Mouse (Mus musculus): ENCODE measurements around the gene Phyhipl. TPM values are rescaled to one million over a fixed set of nuclear protein-coding genes. Genes with fewer than 3 reads are reported as not detected.
A peak's percentile ranks its signal among the peaks of the same experiment; 100 is the strongest.

Gene Phyhipl
- 299 and 355 TPM in 2 replicates for polyA plus RNA-seq (2014; fragmentation: Nextera tagmentation; extraction: Ambion mirVana)

DNA sequence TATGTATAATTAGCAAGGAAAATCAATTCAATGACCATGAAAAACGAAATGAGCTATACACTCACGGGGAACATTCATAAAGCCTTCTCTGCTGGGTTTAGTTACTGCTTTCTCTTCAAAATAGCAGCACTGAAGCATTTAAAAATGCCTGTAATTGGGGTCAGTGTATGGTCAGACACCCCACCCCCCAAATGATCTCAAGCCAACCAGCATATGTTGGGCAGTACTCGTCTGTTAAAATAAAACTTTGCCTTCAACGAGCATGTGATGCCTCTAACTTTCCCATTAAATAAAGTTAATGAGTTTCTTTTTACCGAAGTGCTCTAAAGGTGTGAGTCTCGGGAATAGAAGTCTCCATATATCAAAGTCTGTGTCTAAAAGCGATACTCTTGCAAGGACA is at the start of gene Phyhipl:
Gene Phyhipl (minus strand): TSS at position 138 of the 400 bp plus-strand sequence.
- Histone ChIP-seq H3K27ac (ENCODE audit: low read depth, low read length) (no peak within 1 kb of the TSS), H3K27me3 (ENCODE audit: control insufficient read depth, insufficient read depth, low read length) (no peaks in the 10 kb centered on the region), H3K4me2 (ENCODE audit: low read depth, low read length) (no peak within 1 kb of the TSS), H3K9me3 (ENCODE audit: control insufficient read depth, low read length) (no peaks in the 10 kb centered on the region), H3K4me3 (ENCODE audit: low read depth, low read length) (no peak within 1 kb of the TSS), H3K9ac (replicated peaks; ENCODE audit: low read depth, low read length) (no peak within 1 kb of the TSS), H3K36me3 (ENCODE audit: control insufficient read depth, insufficient read depth, low read length) (no peaks in the 10 kb centered on the region), H3K4me1 (ENCODE audit: control insufficient read depth, insufficient read depth, low read length) (peaks cover 15% of the 10 kb centered on the region; the same call in 1 of the 2 replicates)
- 15% methylated on average over 7 of the region's 7 CpGs for WGBS
- no peak for ATAC-seq (ENCODE audit: low read depth)

DNA sequence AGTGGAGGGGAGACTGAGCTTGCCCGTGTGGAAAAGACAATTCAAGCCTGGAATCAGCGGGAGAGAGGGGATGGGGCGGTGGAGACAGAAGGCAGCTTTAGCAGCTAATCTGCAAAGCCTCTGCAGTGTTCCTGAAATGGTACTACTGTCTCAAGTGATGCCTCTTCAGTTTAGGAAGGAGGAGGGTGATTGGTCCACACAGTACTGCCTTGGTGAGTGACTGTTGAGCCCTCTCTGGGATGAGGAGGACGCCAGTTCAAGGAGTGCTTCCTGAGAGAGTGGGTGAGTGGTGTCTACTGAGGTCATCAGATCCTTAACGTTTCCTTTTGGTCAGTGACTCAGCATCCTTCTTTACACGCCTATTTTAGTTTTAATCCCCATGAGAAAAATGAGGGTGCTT is 47.4 kb upstream of the Phyhipl start:
- Histone ChIP-seq H3K4me1 (ENCODE audit: control insufficient read depth, insufficient read depth, low read length) (no peaks in the 10 kb centered on the region), H3K4me2 (ENCODE audit: low read depth, low read length) (no peak overlapping the region), H3K9ac (replicated peaks; ENCODE audit: low read depth, low read length) (no peak overlapping the region), H3K4me3 (ENCODE audit: low read depth, low read length) (no peak overlapping the region), H3K27me3 (ENCODE audit: control insufficient read depth, insufficient read depth, low read length) (no peaks in the 10 kb centered on the region), H3K9me3 (ENCODE audit: control insufficient read depth, low read length) (no peaks in the 10 kb centered on the region), H3K36me3 (ENCODE audit: control insufficient read depth, insufficient read depth, low read length) (no peaks in the 10 kb centered on the region), H3K27ac (ENCODE audit: low read depth, low read length) (no peak overlapping the region)
- no peak for ATAC-seq (ENCODE audit: low read depth)
- 77% methylated on average over 6 of the region's 6 CpGs for WGBS

DNA sequence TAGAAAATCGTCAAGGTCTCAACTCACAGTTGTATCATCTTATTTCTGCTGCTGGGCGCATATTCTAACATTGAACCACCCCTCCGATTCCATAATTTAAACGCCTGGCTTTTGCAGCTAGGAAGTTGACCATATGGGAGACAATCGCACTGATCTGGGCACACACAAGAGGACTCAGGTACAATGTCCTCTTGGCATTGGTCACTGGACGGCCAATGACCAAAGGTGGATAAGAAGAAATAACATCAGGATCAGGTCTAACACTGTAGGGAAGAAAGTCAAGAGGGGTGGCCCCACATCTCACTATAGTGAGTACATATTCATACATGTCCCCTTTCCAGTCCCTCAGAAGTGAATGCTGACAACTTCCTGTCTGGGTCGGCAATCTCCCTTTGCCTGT is 43.8 kb upstream of the Phyhipl start:
- no peaks in the 10 kb centered on the region for H3K27me3 ChIP-seq (ENCODE audit: control insufficient read depth, insufficient read depth, low read length)
- H3K27ac ChIP-seq (ENCODE audit: low read depth, low read length): no peak overlapping the region
- H3K4me1 ChIP-seq (ENCODE audit: control insufficient read depth, insufficient read depth, low read length): no peaks in the 10 kb centered on the region
- no peaks in the 10 kb centered on the region for H3K9me3 ChIP-seq (ENCODE audit: control insufficient read depth, low read length)
- ATAC-seq (ENCODE audit: low read depth): no peak
- no peaks in the 10 kb centered on the region for H3K36me3 ChIP-seq (ENCODE audit: control insufficient read depth, insufficient read depth, low read length)
- no peak overlapping the region for H3K9ac ChIP-seq (replicated peaks; ENCODE audit: low read depth, low read length)
- no peak overlapping the region for H3K4me2 ChIP-seq (ENCODE audit: low read depth, low read length)
- WGBS: 94% methylated on average over 7 of the region's 7 CpGs
- no peak overlapping the region for H3K4me3 ChIP-seq (ENCODE audit: low read depth, low read length)

DNA sequence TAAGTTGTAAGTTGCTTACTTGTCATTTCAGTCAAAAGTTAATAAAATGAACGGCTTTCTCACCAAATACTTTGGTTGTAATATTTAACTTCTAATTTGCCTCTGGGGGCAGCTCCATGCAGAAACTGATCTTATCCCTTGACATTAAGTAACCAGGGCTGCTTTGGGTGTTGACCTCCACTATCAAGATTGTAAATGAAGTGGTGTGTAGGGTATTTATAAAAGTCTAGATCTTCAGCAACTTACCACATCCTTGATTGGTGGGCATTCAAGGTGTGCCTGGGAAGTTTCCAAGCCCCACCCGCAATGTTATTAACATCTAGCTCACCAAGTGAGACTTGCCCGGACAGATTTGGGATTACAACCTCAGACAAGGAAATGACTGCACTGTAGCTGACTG is 42.2 kb upstream of the Phyhipl start:
- no peak for ATAC-seq (ENCODE audit: low read depth)
- Histone ChIP-seq H3K36me3 (ENCODE audit: control insufficient read depth, insufficient read depth, low read length) (no peaks in the 10 kb centered on the region), H3K4me1 (ENCODE audit: control insufficient read depth, insufficient read depth, low read length) (no peaks in the 10 kb centered on the region), H3K4me3 (ENCODE audit: low read depth, low read length) (no peak overlapping the region), H3K9me3 (ENCODE audit: control insufficient read depth, low read length) (no peaks in the 10 kb centered on the region), H3K27ac (ENCODE audit: low read depth, low read length) (no peak overlapping the region), H3K27me3 (ENCODE audit: control insufficient read depth, insufficient read depth, low read length) (no peaks in the 10 kb centered on the region), H3K4me2 (ENCODE audit: low read depth, low read length) (no peak overlapping the region), H3K9ac (replicated peaks; ENCODE audit: low read depth, low read length) (no peak overlapping the region)
- WGBS: 95% methylated on average over 3 of the region's 3 CpGs

DNA sequence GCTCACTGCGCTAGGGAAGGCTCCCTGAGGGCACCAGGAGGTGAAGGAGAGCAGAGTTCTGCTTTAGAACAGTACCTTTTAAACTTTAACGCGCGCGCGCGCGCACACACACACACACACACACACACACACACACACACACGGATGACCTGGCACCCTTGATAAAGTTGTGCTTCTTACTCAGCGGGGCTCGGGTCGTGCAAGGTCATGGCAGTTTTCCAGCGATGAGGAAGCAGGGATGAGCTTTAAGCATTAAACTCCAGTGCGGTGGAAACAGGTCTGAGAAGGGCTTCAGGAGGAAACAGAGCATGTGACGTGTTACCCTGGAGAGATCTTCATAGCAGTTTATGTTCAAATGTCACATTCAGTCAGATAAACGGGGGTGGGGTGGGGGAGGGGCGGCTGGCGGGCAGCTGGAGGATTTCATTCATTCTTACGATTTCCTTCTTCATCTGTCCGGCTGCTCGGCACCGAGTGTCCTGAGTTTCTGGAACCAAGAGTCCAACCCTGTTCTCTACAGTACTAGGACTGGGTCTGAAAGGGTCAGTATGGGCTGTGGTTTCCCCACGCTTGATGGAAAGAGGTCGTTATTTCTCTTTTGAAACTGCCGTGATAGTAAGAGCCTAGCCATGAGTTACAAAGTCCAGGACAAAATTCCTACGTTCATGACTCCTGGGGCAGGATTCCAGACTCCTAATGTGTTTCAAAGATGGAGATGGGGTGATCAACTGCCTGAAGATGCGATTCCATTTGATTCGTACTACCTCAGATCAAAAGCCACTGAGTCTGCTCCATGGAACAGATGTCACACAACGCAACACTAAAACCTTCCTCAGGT is 41.2 kb upstream of the Phyhipl start:
- 78% methylated on average over 29 of the region's 29 CpGs for WGBS
- Histone ChIP-seq H3K27me3 (ENCODE audit: control insufficient read depth, insufficient read depth, low read length) (no peaks in the 10 kb centered on the region), H3K9ac (replicated peaks; ENCODE audit: low read depth, low read length) (no peak overlapping the region), H3K4me1 (ENCODE audit: control insufficient read depth, insufficient read depth, low read length) (no peaks in the 10 kb centered on the region), H3K27ac (ENCODE audit: low read depth, low read length) (no peak overlapping the region), H3K9me3 (ENCODE audit: control insufficient read depth, low read length) (no peaks in the 10 kb centered on the region), H3K4me3 (ENCODE audit: low read depth, low read length) (no peak overlapping the region), H3K36me3 (ENCODE audit: control insufficient read depth, insufficient read depth, low read length) (no peaks in the 10 kb centered on the region), H3K4me2 (ENCODE audit: low read depth, low read length) (no peak overlapping the region)
- no peak for ATAC-seq (ENCODE audit: low read depth)

DNA sequence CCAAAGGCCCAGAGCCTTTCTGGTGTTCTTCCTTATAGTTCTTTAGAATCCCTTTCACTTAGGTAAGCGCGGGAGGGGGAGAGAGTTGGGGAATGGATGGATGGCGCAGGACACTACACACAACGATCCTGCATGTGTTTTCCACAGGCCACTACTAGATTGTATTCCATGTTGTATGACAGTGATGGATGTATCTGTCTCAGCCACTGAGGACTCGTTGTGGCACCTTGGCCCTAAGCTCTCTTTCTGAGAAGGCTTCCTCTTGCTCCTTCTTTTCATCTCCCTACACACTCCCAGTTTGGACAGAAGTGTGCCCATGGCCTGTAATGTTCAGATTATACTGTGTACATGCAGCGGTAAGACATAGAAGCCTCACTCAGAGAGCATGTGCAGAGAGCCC is 33.6 kb upstream of the Phyhipl start:
- Histone ChIP-seq H3K27me3 (ENCODE audit: control insufficient read depth, insufficient read depth, low read length) (no peaks in the 10 kb centered on the region), H3K9ac (replicated peaks; ENCODE audit: low read depth, low read length) (no peak overlapping the region), H3K9me3 (ENCODE audit: control insufficient read depth, low read length) (no peaks in the 10 kb centered on the region), H3K4me3 (ENCODE audit: low read depth, low read length) (no peak overlapping the region), H3K4me2 (ENCODE audit: low read depth, low read length) (no peak overlapping the region), H3K4me1 (ENCODE audit: control insufficient read depth, insufficient read depth, low read length) (0 out of 2 replicates have a peak, but pooled peaks cover 3% of the 10 kb centered on the region), H3K27ac (ENCODE audit: low read depth, low read length) (no peak overlapping the region), H3K36me3 (ENCODE audit: control insufficient read depth, insufficient read depth, low read length) (no peaks in the 10 kb centered on the region)
- no peak for ATAC-seq (ENCODE audit: low read depth)
- 76% methylated on average over 6 of the region's 6 CpGs for WGBS

DNA sequence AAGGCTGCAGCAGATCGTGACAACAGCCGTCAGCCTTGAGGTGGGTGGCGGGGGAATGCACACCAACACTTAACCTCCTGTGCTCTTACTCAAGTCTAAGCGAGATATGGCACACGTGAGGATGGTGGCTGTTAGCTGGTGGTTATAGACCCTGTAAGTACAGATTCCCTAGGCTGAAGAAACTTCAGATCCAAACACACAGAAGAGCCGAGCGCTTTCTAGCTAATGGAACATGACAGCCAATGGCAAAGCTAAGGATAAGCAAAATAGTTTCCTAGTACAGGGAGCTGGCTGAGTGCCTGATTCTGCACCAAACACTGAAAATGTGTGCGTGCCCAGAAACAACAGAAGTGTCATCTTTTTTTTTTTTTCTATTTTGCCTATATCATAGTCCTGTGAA is 33.1 kb upstream of the Phyhipl start:
- Histone ChIP-seq H3K27me3 (ENCODE audit: control insufficient read depth, insufficient read depth, low read length) (no peaks in the 10 kb centered on the region), H3K9me3 (ENCODE audit: control insufficient read depth, low read length) (no peaks in the 10 kb centered on the region), H3K4me2 (ENCODE audit: low read depth, low read length) (no peak overlapping the region), H3K4me3 (ENCODE audit: low read depth, low read length) (no peak overlapping the region), H3K36me3 (ENCODE audit: control insufficient read depth, insufficient read depth, low read length) (no peaks in the 10 kb centered on the region), H3K9ac (replicated peaks; ENCODE audit: low read depth, low read length) (no peak overlapping the region), H3K27ac (ENCODE audit: low read depth, low read length) (0 out of 2 replicates have a peak overlapping the region, but pooled peaks have one; percentile 16), H3K4me1 (ENCODE audit: control insufficient read depth, insufficient read depth, low read length) (0 out of 2 replicates have a peak, but pooled peaks cover 3% of the 10 kb centered on the region)
- WGBS: 68% methylated on average over 8 of the region's 8 CpGs
- no peak for ATAC-seq (ENCODE audit: low read depth)

DNA sequence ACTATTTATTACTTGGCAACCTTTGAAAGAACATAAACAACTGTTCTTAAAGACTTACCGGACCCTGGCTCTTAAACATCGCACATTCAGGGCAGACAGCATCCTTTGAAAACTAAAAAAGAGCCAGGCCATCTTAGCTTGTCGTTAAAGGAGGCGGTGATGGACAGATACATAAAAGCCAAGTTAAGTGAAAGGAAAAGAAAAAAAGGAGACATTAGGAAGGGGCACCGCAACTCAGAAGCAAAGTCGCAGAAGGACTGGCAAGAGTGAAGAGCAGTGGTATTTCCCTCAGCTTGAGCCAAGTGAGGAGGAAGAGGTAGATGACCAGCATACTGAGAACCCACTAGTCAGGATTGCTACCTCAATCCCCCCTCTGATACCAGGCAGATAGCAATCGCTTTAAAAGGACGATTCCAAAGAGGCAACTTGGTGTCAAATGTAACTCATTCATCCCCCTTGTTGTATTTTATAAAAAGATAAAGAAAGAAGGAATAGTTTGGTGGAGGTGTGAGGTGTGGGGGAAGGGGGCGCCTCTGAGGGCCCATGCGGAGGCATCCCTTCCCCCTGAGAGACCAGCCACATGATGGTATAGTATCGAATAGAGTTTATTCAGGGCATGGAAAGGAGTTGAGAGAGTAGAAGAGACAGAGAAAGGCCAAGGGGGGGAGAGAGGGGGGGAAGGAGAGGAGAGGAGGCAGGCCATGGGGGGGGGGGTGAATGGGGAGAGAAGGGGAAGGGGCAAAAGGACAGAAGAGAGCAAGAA is 31.4 kb upstream of the Phyhipl start:
- no peak overlapping the region for H3K9ac ChIP-seq (replicated peaks; ENCODE audit: low read depth, low read length)
- no peaks in the 10 kb centered on the region for H3K36me3 ChIP-seq (ENCODE audit: control insufficient read depth, insufficient read depth, low read length)
- H3K9me3 ChIP-seq (ENCODE audit: control insufficient read depth, low read length): no peaks in the 10 kb centered on the region
- no peaks in the 10 kb centered on the region for H3K27me3 ChIP-seq (ENCODE audit: control insufficient read depth, insufficient read depth, low read length)
- no peak overlapping the region for H3K4me2 ChIP-seq (ENCODE audit: low read depth, low read length)
- 0 out of 2 replicates have a peak, but pooled peaks cover 3% of the 10 kb centered on the region for H3K4me1 ChIP-seq (ENCODE audit: control insufficient read depth, insufficient read depth, low read length)
- 0 out of 2 replicates have a peak overlapping the region, but pooled peaks have one; percentile 1 for H3K27ac ChIP-seq (ENCODE audit: low read depth, low read length)
- ATAC-seq (ENCODE audit: low read depth): peak; percentile 81
- 23% methylated on average over 11 of the region's 11 CpGs for WGBS
- H3K4me3 ChIP-seq (ENCODE audit: low read depth, low read length): no peak overlapping the region

DNA sequence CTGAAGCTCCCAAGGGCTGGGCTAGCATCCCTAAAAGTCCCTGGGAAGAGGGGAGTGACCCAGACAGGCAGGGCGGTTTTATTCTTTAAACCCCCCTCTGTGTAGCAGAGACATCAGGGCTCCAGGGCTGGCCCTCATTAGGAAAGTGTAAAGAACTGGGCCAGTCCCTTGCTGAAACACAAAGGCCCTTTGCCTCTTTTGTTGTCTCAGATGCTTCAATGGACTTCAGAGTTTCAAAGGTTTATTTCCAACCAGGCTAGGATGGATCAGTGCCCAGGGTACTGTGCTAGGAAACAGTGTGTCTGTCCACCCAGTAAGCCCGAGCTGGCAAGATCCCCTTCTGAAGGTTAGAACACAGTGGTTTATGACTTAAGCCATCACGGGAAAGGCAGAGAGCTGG is 30.7 kb upstream of the Phyhipl start:
- WGBS: 5% methylated on average over 3 of the region's 3 CpGs
- H3K4me1 ChIP-seq (ENCODE audit: control insufficient read depth, insufficient read depth, low read length): 0 out of 2 replicates have a peak, but pooled peaks cover 3% of the 10 kb centered on the region
- no peaks in the 10 kb centered on the region for H3K9me3 ChIP-seq (ENCODE audit: control insufficient read depth, low read length)
- no peaks in the 10 kb centered on the region for H3K27me3 ChIP-seq (ENCODE audit: control insufficient read depth, insufficient read depth, low read length)
- ATAC-seq (ENCODE audit: low read depth): peak; percentile 94
- H3K27ac ChIP-seq (ENCODE audit: low read depth, low read length): peak overlapping the region; percentile 2; the same call in 1 of the 2 replicates
- H3K36me3 ChIP-seq (ENCODE audit: control insufficient read depth, insufficient read depth, low read length): no peaks in the 10 kb centered on the region
- no peak overlapping the region for H3K4me3 ChIP-seq (ENCODE audit: low read depth, low read length)
- no peak overlapping the region for H3K4me2 ChIP-seq (ENCODE audit: low read depth, low read length)
- no peak overlapping the region for H3K9ac ChIP-seq (replicated peaks; ENCODE audit: low read depth, low read length)
